In genomic region chr1:165536079-165536675, GRCm38 (mm10) we compare ENCODE assay signal across 13 mouse cellular contexts. TPM values are rescaled to one million over a fixed set of nuclear protein-coding genes. Genes with fewer than 3 reads are reported as not detected.
DNase-seq lines count a peak whose midpoint lies in the region; ATAC-seq lines count a peak whose summit lies in the region.
"Had no signal": no experiment of that assay in that cellular context is flagged by ENCODE, and none has a peak within 500 bp of the region (broad histone marks: within the 10 kb centered on the region; RNA-seq: fewer than 3 reads in every experiment).

No protein-coding gene starts in this region.

- intact Hi-C loops in heart, postnatal 10 days (cut with DNase I), result no loop called here

- DNase-seq in adipocyte (ENCODE audit: low spot score), result peak; percentile 49
- peak; percentile 29 for DNase-seq in adrenal gland, postnatal 14 days
- DNase-seq in heart, postnatal 10 days, result peak; percentile 43 to 49
- DNase-seq in kidney, postnatal 25 days, result peak; percentile 5 to 36
- DNase-seq in forebrain, embryonic 14.5 days (ENCODE audit: low spot score), result no peak
- DNase-seq: forebrain, postnatal 0 days; liver, embryonic 13.5 days; spleen, adult 18-20 months; thymus, postnatal 14 days had no signal

- H3K9ac ChIP-seq in midbrain, embryonic 13.5 days (replicated peaks), result no peak overlapping the region
- no peak overlapping the region for H3K9ac ChIP-seq in forebrain, embryonic 14.5 days (ENCODE audit: low read length)
- H3K9ac ChIP-seq: forebrain, postnatal 0 days; liver, embryonic 13.5 days; neural tube, embryonic 12.5 days had no signal

- H3K36me3 ChIP-seq in midbrain, embryonic 13.5 days, result no peaks in the 10 kb centered on the region
- H3K36me3 ChIP-seq in forebrain, embryonic 14.5 days (ENCODE audit: control insufficient read depth, insufficient read depth, low read length), result no peaks in the 10 kb centered on the region
- H3K36me3 ChIP-seq: liver, embryonic 13.5 days; neural tube, embryonic 12.5 days had no signal

- no peaks in the 10 kb centered on the region for H3K27me3 ChIP-seq in midbrain, embryonic 13.5 days
- H3K27me3 ChIP-seq in forebrain, embryonic 14.5 days (replicated peaks; ENCODE audit: control insufficient read depth, insufficient read depth, low read length), result no peaks in the 10 kb centered on the region
- H3K27me3 ChIP-seq: liver, embryonic 13.5 days; neural tube, embryonic 12.5 days had no signal

- no peak overlapping the region for H3K27ac ChIP-seq in midbrain, embryonic 13.5 days
- H3K27ac ChIP-seq in forebrain, embryonic 14.5 days (ENCODE audit: low read depth, low read length), result no peak overlapping the region
- H3K27ac ChIP-seq: liver, embryonic 13.5 days; neural tube, embryonic 12.5 days had no signal

- no peak for ATAC-seq in midbrain, embryonic 13.5 days
- ATAC-seq in forebrain, embryonic 14.5 days, result no peak
- no peak for ATAC-seq in megakaryocyte, adult 5-6 weeks (ENCODE audit: poor library complexity, severe bottlenecking)
- ATAC-seq: forebrain, postnatal 0 days had no signal

- H3K4me1 ChIP-seq in midbrain, embryonic 13.5 days (replicated peaks), result no peaks in the 10 kb centered on the region
- no peaks in the 10 kb centered on the region for H3K4me1 ChIP-seq in forebrain, embryonic 14.5 days (ENCODE audit: control insufficient read depth, insufficient read depth, low read length)
- H3K4me1 ChIP-seq: liver, embryonic 13.5 days; neural tube, embryonic 12.5 days had no signal

- WGBS in midbrain, embryonic 13.5 days, result 73% methylated on average over 12 of the region's 12 CpGs
- WGBS in forebrain, embryonic 14.5 days, result 65% methylated on average over 12 of the region's 12 CpGs

- H3K4me2 ChIP-seq in midbrain, embryonic 13.5 days (replicated peaks), result no peak overlapping the region
- no peak overlapping the region for H3K4me2 ChIP-seq in forebrain, embryonic 14.5 days (ENCODE audit: low read length)
- H3K4me2 ChIP-seq: liver, embryonic 13.5 days; neural tube, embryonic 12.5 days had no signal

- H3K4me3 ChIP-seq in midbrain, embryonic 13.5 days (replicated peaks), result no peak overlapping the region
- no peak overlapping the region for H3K4me3 ChIP-seq in forebrain, embryonic 14.5 days (ENCODE audit: low read depth, low read length)
- H3K4me3 ChIP-seq: liver, embryonic 13.5 days; neural tube, embryonic 12.5 days had no signal

- H3K9me3 ChIP-seq in midbrain, embryonic 13.5 days, result no peaks in the 10 kb centered on the region
- no peaks in the 10 kb centered on the region for H3K9me3 ChIP-seq in forebrain, embryonic 14.5 days (replicated peaks; ENCODE audit: control insufficient read depth, low read length)
- H3K9me3 ChIP-seq: liver, embryonic 13.5 days; neural tube, embryonic 12.5 days had no signal

RNA-seq across cellular contexts. Expression of gene Adcy10, which starts 51.2 kb away (rescaled TPM):
- total RNA-seq in adrenal gland, postnatal 14 days (2021), result 0.11 TPM in 2 replicates
- total RNA-seq in heart, postnatal 10 days (2021), result under 1 TPM in 1 of 2 experiments, not detected in 1; 0.20 TPM
- polyA plus RNA-seq in midbrain, embryonic 13.5 days (2015; fragmentation: Nextera tagmentation; extraction: Ambion mirVana), result 0.11 and 0.15 TPM in 2 replicates
- polyA plus RNA-seq in forebrain, embryonic 14.5 days (2014; fragmentation: Nextera tagmentation; extraction: Ambion mirVana), result 0.05 and 0.14 TPM in 2 replicates
- 0.27 TPM in 1 of 2 replicates, not detected in the other for total RNA-seq in megakaryocyte, adult 5-6 weeks (2015)
- 0.33 TPM in 1 of 2 replicates, not detected in the other for total RNA-seq in megakaryocyte, adult 5-6 weeks (2017)
- total RNA-seq: forebrain, postnatal 0 days; hematopoietic stem cell, adult 5-6 weeks had no signal
